Mouse (Mus musculus): Measurements from ENCODE around the gene Il5.

DNA sequence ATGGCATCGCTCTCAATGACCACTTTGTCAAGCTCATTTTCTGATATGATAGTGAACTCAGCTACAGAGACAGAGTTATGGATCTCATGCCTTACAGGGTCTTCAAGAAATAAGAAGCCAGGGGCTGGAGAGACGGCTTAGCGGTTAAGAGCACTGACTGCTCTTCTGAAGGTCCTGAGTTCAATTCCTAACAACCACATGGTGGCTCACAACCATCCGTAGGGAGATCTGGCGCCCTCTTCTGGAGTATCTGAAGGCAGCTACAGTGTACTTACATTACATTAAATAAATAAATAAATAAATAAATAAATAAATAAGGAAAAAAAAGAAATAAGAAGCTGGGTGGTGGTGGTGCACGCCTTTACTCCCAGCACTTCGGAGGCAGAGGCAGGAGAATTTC lies 13.2 kb downstream of the Il5 start:
- no peak for TF ChIP-seq CTCF (IDR thresholded peaks at IDR 0.05; ENCODE audit: extremely low read depth, insufficient read depth, low read length)
- no peak for TF ChIP-seq POLR2A (IDR thresholded peaks at IDR 0.05; ENCODE audit: extremely low read depth, insufficient read depth, low read length)

Measured in cortical plate, adult 2 months (tissue).